Mouse (Mus musculus) small intestine, adult 2 months (tissue): ENCODE results near the gene Dyrk1a.

Experiments
- CTCF ChIP-seq: fragments of 200-500 bp; IDR thresholded peaks from 2 replicates; pipeline ENCODE4 v1.5.1; 2012; ENCODE audit warnings: low read depth, mild to moderate bottlenecking, control low read depth, inconsistent platforms, low read length, moderate library complexity, mixed read lengths; ENCODE audit not compliant: insufficient replicate concordance, insufficient read length; ENCODE audit errors: extremely low read depth
- POLR2A ChIP-seq: fragments of 200-500 bp; IDR thresholded peaks from 2 replicates; pipeline ENCODE4 v1.6.1; 2012; ENCODE audit warnings: low read depth, mild to moderate bottlenecking, control low read depth, inconsistent platforms, low read length, moderate library complexity

GRCm38 (mm10) chr16:94701141-94701540 lies 131.3 kb downstream of the Dyrk1a start:
- TF ChIP-seq POLR2A, result no peak
- no peak for TF ChIP-seq CTCF
